Mouse (Mus musculus): ENCODE measurements around the gene Tnik. TPM values are rescaled to one million over a fixed set of nuclear protein-coding genes. Genes with fewer than 3 reads are reported as not detected.
A peak's percentile ranks its signal among the peaks of the same experiment; 100 is the strongest.

The Tnik gene
- polyA plus RNA-seq, 1 experiment from 2014 or later = 111 TPM

DNA sequence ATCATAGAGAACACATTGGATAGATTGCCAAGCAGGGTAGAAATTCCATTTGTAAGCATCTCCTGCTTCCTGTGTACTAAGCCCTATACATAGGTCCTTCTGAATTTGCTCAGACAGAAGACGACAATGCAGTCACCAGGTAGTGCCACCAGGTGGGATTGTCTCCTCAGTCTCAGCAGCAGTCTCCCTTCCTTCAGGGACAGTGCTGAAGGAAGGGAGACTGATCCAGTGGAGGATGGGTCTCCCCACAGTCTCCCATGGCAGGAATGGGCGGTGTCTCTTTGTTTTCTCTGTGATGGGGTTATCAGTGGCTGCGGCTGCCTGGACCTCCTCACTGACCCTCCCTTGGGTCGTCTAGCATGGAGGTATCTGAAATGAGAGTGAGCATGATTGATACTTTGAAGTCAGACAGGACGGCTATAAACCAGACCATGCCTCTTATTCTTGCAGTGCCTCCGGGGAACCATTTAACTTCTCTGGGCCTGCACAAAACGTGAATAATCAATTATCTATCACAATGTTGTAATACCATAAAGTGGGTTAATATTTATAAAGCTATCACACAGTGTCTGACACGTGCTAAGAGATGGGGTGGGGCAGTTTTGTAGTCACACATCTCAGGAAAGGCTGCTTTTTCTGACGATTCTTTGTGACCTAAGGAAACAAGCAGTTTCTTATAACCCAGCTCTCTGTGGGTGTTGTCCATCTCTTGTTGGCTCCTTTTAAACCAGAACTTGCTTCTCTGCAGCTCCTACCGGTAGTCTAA lies 285.1 kb downstream of the Tnik start:
- no peak overlapping the region for H3K27ac ChIP-seq (ENCODE audit: low read length)

DNA sequence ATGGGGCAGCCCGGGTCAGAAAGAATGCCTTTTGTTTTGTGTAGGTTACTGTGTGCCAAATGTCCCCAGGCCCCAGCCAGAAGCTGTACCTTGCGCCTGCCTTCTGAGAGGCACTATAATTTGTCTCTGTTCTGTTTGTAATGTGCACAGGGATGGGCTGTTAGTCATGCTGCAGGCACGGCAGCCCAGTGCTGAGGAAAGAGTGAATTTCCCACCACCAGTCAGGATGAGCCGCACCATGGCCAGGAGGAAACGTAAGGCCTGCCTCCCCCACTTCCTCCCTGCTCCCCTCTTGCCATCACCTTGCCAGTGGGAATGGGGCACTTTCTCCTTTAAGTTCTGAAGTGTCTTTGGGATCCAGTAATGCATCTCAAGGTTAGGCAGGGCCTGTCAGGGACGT lies 286.4 kb downstream of the Tnik start:
- peak overlapping the region; percentile 10 for H3K27ac ChIP-seq (ENCODE audit: low read length)
- no peak overlapping the region for H3K9ac ChIP-seq (replicated peaks; ENCODE audit: low read depth, low read length)
- ATAC-seq = no peak

More for the DNA sequence above, 285.1 kb downstream of the Tnik start:
- 78% methylated on average over 10 of the region's 10 CpGs for WGBS
- H3K36me3 ChIP-seq (ENCODE audit: control insufficient read depth, insufficient read depth) = no peaks in the 10 kb centered on the region
- no peak overlapping the region for H3K9ac ChIP-seq (replicated peaks; ENCODE audit: low read depth, low read length)
- no peaks in the 10 kb centered on the region for H3K9me3 ChIP-seq (ENCODE audit: control insufficient read depth, low read length)
- H3K4me3 ChIP-seq (replicated peaks; ENCODE audit: low read length) = no peak overlapping the region
- no peaks in the 10 kb centered on the region for H3K27me3 ChIP-seq (replicated peaks; ENCODE audit: control insufficient read depth, insufficient read depth, low read length)
- H3K4me2 ChIP-seq (ENCODE audit: low read length) = no peak overlapping the region
- H3K4me1 ChIP-seq (replicated peaks; ENCODE audit: control insufficient read depth, insufficient read depth, low read length) = peaks cover 28% of the 10 kb centered on the region
- no peak for ATAC-seq

DNA sequence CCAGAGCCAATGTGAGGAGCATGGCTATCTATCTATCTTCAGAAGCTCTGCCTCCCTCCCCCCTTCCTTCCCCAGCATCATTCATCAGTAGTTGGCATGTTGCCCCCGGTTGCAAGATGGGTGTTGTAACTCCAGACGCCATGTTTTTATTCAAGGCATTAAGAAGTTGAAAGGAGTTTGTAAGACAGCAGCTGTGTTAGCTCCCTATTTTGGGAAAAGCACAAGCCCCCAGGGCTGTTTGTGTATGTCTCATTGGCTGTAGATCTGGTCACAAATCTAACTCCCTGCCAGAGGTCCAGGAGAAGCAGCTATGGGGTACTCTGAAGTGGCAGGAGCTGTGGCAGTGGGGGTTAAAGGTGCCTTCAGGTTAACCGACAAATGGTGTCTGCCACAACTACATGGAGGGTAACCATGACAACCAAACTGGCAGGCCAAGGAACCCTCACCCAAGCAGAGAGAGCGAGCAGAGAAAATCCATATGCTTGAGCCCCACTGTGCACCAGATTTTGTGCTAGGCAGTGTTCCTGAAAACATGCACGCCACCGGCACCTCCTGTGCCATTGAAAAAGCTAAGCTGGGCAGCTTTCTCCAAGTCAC lies 287.6 kb downstream of the Tnik start:
- 17% methylated on average over 6 of the region's 6 CpGs for WGBS
- Histone ChIP-seq H3K4me3 (replicated peaks; ENCODE audit: low read length) (no peak overlapping the region), H3K27me3 (replicated peaks; ENCODE audit: control insufficient read depth, insufficient read depth, low read length) (no peaks in the 10 kb centered on the region), H3K4me2 (ENCODE audit: low read length) (no peak overlapping the region), H3K4me1 (replicated peaks; ENCODE audit: control insufficient read depth, insufficient read depth, low read length) (peaks cover 27% of the 10 kb centered on the region), H3K9me3 (ENCODE audit: control insufficient read depth, low read length) (no peaks in the 10 kb centered on the region), H3K9ac (replicated peaks; ENCODE audit: low read depth, low read length) (no peak overlapping the region), H3K27ac (ENCODE audit: low read length) (peak overlapping the region; percentile 31), H3K36me3 (ENCODE audit: control insufficient read depth, insufficient read depth) (no peaks in the 10 kb centered on the region)
- ATAC-seq = peak; percentile 81

More for the DNA sequence above, 286.4 kb downstream of the Tnik start:
- WGBS = 60% methylated on average over 6 of the region's 6 CpGs
- no peak overlapping the region for H3K4me2 ChIP-seq (ENCODE audit: low read length)
- peaks cover 18% of the 10 kb centered on the region for H3K4me1 ChIP-seq (replicated peaks; ENCODE audit: control insufficient read depth, insufficient read depth, low read length)
- H3K9me3 ChIP-seq (ENCODE audit: control insufficient read depth, low read length) = no peaks in the 10 kb centered on the region
- no peaks in the 10 kb centered on the region for H3K36me3 ChIP-seq (ENCODE audit: control insufficient read depth, insufficient read depth)
- no peak overlapping the region for H3K4me3 ChIP-seq (replicated peaks; ENCODE audit: low read length)
- no peaks in the 10 kb centered on the region for H3K27me3 ChIP-seq (replicated peaks; ENCODE audit: control insufficient read depth, insufficient read depth, low read length)

DNA sequence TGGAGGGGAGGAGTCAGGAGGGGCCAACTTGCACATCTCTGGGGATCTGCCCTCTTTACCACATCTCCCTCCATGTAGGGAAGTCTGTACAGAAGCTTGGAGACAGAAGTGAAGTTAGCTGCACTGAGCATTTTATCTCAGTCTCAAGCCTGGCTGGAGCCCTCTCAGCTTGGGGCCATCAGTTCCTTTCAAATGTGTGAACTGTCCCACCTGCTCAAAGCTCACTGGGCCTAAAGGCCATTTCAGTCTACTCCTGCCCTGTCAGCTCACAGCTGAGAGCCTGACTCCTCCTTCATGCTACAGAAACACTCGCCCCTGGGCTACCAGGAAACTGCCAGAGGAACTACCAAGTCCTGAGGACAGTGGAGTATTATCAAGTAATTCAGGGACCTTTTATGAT lies 288.7 kb downstream of the Tnik start:
- no peak for ATAC-seq
- H3K27me3 ChIP-seq (replicated peaks; ENCODE audit: control insufficient read depth, insufficient read depth, low read length) = no peaks in the 10 kb centered on the region
- no peak overlapping the region for H3K9ac ChIP-seq (replicated peaks; ENCODE audit: low read depth, low read length)
- H3K36me3 ChIP-seq (ENCODE audit: control insufficient read depth, insufficient read depth) = no peaks in the 10 kb centered on the region
- 81% methylated on average over 1 of the region's 1 CpGs for WGBS
- H3K9me3 ChIP-seq (ENCODE audit: control insufficient read depth, low read length) = no peaks in the 10 kb centered on the region
- H3K4me2 ChIP-seq (ENCODE audit: low read length) = no peak overlapping the region
- H3K27ac ChIP-seq (ENCODE audit: low read length) = peak overlapping the region; percentile 31
- H3K4me1 ChIP-seq (replicated peaks; ENCODE audit: control insufficient read depth, insufficient read depth, low read length) = peaks cover 33% of the 10 kb centered on the region
- no peak overlapping the region for H3K4me3 ChIP-seq (replicated peaks; ENCODE audit: low read length)

DNA sequence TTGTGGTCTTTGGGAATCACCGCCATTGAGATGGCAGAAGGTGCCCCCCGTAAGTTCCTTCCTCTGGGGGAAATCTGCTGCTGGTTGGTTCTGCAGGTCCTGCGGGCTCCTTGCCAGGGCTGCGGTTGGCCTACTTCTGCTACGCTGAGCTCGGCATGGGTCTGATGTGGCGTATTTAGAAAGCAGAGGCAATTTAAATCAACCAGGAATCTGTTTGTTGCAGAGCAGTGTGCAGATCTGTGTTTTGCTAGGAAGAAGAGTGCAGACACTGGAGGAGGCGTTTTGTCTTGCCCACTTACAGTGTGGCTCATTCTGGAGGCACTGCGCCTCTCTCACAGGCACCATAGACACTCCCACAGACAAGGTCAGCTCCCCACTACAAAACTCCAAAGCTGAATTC lies 291.9 kb downstream of the Tnik start:
- no peak for ATAC-seq
- no peak overlapping the region for H3K4me2 ChIP-seq (ENCODE audit: low read length)
- 51% methylated on average over 9 of the region's 9 CpGs for WGBS
- no peaks in the 10 kb centered on the region for H3K9me3 ChIP-seq (ENCODE audit: control insufficient read depth, low read length)
- H3K27ac ChIP-seq (ENCODE audit: low read length) = peak overlapping the region; percentile 77; the same call in 1 of the 2 replicates
- no peaks in the 10 kb centered on the region for H3K27me3 ChIP-seq (replicated peaks; ENCODE audit: control insufficient read depth, insufficient read depth, low read length)
- no peak overlapping the region for H3K4me3 ChIP-seq (replicated peaks; ENCODE audit: low read length)
- H3K36me3 ChIP-seq (ENCODE audit: control insufficient read depth, insufficient read depth) = no peaks in the 10 kb centered on the region
- peaks cover 55% of the 10 kb centered on the region for H3K4me1 ChIP-seq (replicated peaks; ENCODE audit: control insufficient read depth, insufficient read depth, low read length)
- no peak overlapping the region for H3K9ac ChIP-seq (replicated peaks; ENCODE audit: low read depth, low read length)

DNA sequence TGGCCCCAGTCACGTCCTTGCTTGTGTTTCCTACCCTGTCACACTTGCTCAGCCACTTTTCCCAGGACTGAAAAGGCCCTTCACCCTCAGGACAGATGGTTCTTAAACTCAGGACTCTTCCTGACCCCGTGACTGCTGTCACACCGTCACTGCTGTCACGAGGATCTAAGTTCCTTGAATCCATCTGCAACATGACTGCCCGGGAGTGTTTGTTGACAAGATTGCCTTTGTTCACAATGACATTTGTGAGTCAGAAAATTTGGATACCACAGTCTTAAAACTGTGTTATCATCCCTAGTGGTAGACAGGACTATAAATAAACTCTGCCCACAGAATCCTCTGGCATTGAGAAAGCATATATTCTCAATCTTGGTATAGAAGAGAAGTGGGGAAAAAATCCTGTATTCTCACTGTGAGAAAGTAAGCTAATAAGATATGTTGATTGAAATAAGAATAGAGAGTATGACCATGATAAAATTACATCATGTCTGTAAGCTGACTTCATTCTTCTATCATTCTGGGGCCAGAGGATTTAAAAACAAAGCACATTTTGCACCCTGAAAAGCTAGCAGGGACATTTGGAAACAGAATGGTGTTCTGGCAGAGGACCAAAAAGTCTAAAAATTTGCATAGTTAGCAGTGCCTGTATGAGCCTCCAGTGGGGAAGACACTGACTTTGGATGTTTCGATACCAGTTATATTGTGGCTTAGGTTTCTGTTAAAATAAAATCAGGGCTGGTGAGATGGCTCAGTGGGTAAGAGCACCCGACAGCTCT lies 293.0 kb downstream of the Tnik start:
- no peaks in the 10 kb centered on the region for H3K9me3 ChIP-seq (ENCODE audit: control insufficient read depth, low read length)
- WGBS = 41% methylated on average over 7 of the region's 7 CpGs
- H3K36me3 ChIP-seq (ENCODE audit: control insufficient read depth, insufficient read depth) = no peaks in the 10 kb centered on the region
- no peak overlapping the region for H3K4me3 ChIP-seq (replicated peaks; ENCODE audit: low read length)
- no peak overlapping the region for H3K9ac ChIP-seq (replicated peaks; ENCODE audit: low read depth, low read length)
- ATAC-seq = no peak
- peak overlapping the region; percentile 77 for H3K27ac ChIP-seq (ENCODE audit: low read length)
- H3K27me3 ChIP-seq (replicated peaks; ENCODE audit: control insufficient read depth, insufficient read depth, low read length) = no peaks in the 10 kb centered on the region
- peaks cover 48% of the 10 kb centered on the region for H3K4me1 ChIP-seq (replicated peaks; ENCODE audit: control insufficient read depth, insufficient read depth, low read length)
- no peak overlapping the region for H3K4me2 ChIP-seq (ENCODE audit: low read length)

DNA sequence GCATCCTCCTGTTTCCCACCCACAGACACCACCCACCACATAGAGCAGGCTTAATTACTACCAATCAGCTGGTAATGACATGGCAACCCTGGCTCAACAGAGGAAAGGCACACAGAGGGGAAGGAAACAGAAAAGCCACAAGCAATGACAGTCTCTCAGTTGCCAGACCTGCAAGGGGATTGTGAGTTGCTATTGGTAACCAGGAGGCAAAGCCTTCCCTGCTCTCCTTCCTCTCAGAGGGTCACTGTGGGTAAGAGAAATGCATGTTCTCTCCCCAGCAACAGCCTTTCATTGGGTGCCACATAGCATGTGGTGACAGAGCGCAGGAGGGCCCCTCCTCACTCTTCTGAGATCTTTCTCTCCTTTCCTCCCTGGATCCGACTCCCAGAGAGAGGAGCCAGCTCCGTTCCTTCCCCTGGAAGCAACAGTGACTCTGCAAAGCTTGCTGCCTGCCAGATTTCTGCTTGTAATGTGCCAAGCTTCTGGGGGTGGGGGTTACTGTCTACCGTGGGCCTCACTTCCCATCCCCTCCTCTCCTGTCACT lies 295.4 kb downstream of the Tnik start:
- no peak overlapping the region for H3K4me2 ChIP-seq (ENCODE audit: low read length)
- H3K36me3 ChIP-seq (ENCODE audit: control insufficient read depth, insufficient read depth) = no peaks in the 10 kb centered on the region
- no peak overlapping the region for H3K4me3 ChIP-seq (replicated peaks; ENCODE audit: low read length)
- ATAC-seq = peak; percentile 90
- peaks cover 41% of the 10 kb centered on the region for H3K4me1 ChIP-seq (replicated peaks; ENCODE audit: control insufficient read depth, insufficient read depth, low read length)
- peak overlapping the region; percentile 56 for H3K27ac ChIP-seq (ENCODE audit: low read length)
- no peak overlapping the region for H3K9ac ChIP-seq (replicated peaks; ENCODE audit: low read depth, low read length)
- no peaks in the 10 kb centered on the region for H3K27me3 ChIP-seq (replicated peaks; ENCODE audit: control insufficient read depth, insufficient read depth, low read length)
- no peaks in the 10 kb centered on the region for H3K9me3 ChIP-seq (ENCODE audit: control insufficient read depth, low read length)
- 30% methylated on average over 4 of the region's 4 CpGs for WGBS

DNA sequence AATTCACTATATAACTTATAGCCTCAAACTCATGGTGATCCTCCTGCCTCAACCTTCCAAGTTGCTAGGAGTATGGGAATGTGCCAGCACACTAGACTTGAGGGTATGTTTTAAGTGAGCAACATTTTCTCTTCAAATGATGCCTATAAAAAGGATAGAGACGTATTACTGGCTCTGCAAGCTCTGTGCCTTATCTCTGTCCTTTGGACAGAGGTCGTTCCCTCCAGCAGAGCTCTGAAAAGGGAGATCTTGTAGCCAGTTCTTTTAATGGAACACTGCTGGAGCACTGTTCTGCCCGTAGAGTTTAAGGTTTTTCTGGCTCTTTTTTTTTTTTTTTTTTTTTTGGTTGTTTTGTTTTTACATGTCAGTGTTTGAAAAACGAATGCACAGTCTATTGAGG lies 298.4 kb downstream of the Tnik start:
- Histone ChIP-seq H3K4me1 (replicated peaks; ENCODE audit: control insufficient read depth, insufficient read depth, low read length) (peaks cover 40% of the 10 kb centered on the region), H3K9me3 (ENCODE audit: control insufficient read depth, low read length) (no peaks in the 10 kb centered on the region), H3K4me2 (ENCODE audit: low read length) (no peak overlapping the region), H3K36me3 (ENCODE audit: control insufficient read depth, insufficient read depth) (peaks cover 3% of the 10 kb centered on the region; the same call in 1 of the 2 replicates), H3K4me3 (replicated peaks; ENCODE audit: low read length) (no peak overlapping the region), H3K27ac (ENCODE audit: low read length) (no peak overlapping the region), H3K9ac (replicated peaks; ENCODE audit: low read depth, low read length) (no peak overlapping the region), H3K27me3 (replicated peaks; ENCODE audit: control insufficient read depth, insufficient read depth, low read length) (no peaks in the 10 kb centered on the region)
- ATAC-seq = no peak
- WGBS = 51% methylated on average over 4 of the region's 4 CpGs

Measured in forebrain, embryonic 16.5 days (tissue).